Mouse (Mus musculus) cerebellum, adult 2 months (tissue): ENCODE results near the gene Fam20a. TPM values are rescaled to one million over a fixed set of nuclear protein-coding genes. Genes with fewer than 3 reads are reported as not detected.

ENCODE experiments used
- DNase-seq, 2 experiments: peaks; one replicate each; pipeline ENCODE4 v3.0.0; 2021
- H3K27ac ChIP-seq: fragments of 200-500 bp; 2 replicates; pipeline ENCODE4 v1.5.1; 2012; ENCODE audit warnings: low read length, control low read depth, inconsistent platforms; ENCODE audit not compliant: insufficient read depth
- H3K27me3 ChIP-seq: fragments of 200-500 bp; 2 replicates; pipeline ENCODE4 v1.6.1; 2012; ENCODE audit warnings: inconsistent platforms, mild to moderate bottlenecking, low read length, moderate library complexity; ENCODE audit not compliant: control insufficient read depth, insufficient read depth
- H3K4me1 ChIP-seq: fragments of 200-500 bp; 2 replicates; pipeline ENCODE4 v1.6.1; 2011; ENCODE audit warnings: low read length; ENCODE audit not compliant: control insufficient read depth, insufficient read depth
- H3K4me3 ChIP-seq: fragments of 200-500 bp; replicated peaks from 2 replicates; pipeline ENCODE3; 2011; ENCODE audit warnings: mild to moderate bottlenecking, low read depth, low read length, control low read depth; ENCODE audit not compliant: insufficient read depth
- CTCF ChIP-seq: fragments of 200-500 bp; IDR thresholded peaks from 2 replicates; pipeline ENCODE4 v1.5.1; 2011; ENCODE audit warnings: low read depth, mild to moderate bottlenecking, control low read depth, low read length, moderate library complexity, borderline replicate concordance; ENCODE audit not compliant: insufficient read depth
- POLR2A ChIP-seq: fragments of 200-500 bp; IDR thresholded peaks from 2 replicates; pipeline ENCODE4 v1.6.1; 2011; ENCODE audit warnings: low read length, control low read depth, borderline replicate concordance; ENCODE audit not compliant: insufficient read depth
- WGBS: fragments of 180-500 bp; shearing (Covaris S2); methylation state at CpG from one replicate; pipeline ENCODE4 v1.1.7; 2018; 5-methylcytosine and 5-hydroxymethylcytosine counted together
- polyA plus RNA-seq: library from polyadenylated mRNA; depleted of rRNA; stranded (reverse); fragments of >200 nt; gene quantifications from 2 replicates; pipeline ENCODE4 v1.2.3, GENCODE M21; 2012; rRNA removed

Gene Fam20a
- polyA plus RNA-seq, 1 experiment: 22.3 TPM

DNA sequence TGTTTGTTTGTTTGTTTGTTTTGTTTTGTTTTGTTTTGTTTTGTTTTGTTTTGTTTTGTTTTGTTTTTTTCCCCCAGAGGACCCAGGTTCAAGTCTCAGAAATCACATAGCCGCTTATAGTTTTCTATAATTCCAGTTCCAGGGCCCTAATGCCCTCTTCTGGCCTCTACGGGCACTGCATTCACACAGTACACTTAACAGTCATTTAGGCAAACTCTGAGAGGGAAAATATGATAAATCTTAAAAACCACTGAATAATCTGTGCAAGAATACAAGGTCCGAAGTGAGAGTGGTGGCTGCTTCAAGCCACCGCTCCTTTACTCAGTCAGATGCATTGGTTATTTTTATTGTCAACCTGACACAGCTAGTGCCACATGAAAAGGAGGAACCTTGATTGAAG is 94.4 kb downstream of the Fam20a start:
- H3K27me3 ChIP-seq: no peaks in the 10 kb centered on the region
- 97% methylated on average over 4 of the region's 4 CpGs for WGBS
- no peak for DNase-seq
- peaks cover 4% of the 10 kb centered on the region; the same call in 1 of the 2 replicates for H3K4me1 ChIP-seq
- H3K4me3 ChIP-seq: no peak overlapping the region
- TF ChIP-seq CTCF: 0 out of 2 replicates have a peak, but pooled peaks have one; percentile 9
- no peak for TF ChIP-seq POLR2A
- H3K27ac ChIP-seq: no peak overlapping the region

GRCm38 (mm10) chr11:109623238-109623637 is 98.8 kb downstream of the Fam20a start:
- TF ChIP-seq CTCF (no peak), POLR2A (no peak)
- Histone ChIP-seq H3K4me3 (no peak overlapping the region), H3K27ac (no peak overlapping the region), H3K27me3 (no peaks in the 10 kb centered on the region), H3K4me1 (no peaks in the 10 kb centered on the region)
- no peak for DNase-seq
- WGBS: 93% methylated on average over 7 of the region's 7 CpGs

DNA sequence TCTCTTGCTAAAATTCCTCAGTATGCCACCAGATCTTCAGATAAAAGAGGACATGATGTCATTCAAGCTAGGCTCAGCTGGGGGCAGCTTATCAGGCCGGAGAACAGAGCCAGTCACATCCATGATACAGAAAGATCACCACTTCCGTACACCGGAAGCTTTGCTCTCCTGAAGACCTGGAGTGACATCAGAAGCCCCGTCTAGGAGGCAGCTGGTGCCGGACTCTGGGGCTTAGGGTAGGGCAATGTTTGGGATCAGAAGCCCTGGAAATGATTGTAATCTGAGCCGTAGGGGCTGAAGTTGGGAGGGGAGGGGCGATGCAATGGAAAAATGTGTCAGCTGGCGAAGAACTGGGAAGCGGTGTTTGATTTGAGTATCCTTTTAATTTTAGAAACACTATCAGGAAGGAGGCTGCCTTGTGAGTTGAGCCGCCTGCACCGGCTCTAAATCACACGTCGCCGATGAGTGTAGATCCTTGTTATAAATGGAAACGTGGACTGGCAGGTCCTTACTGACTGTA is 99.5 kb downstream of the Fam20a start:
- Histone ChIP-seq H3K27ac (no peak overlapping the region), H3K4me1 (no peaks in the 10 kb centered on the region), H3K4me3 (peak overlapping the region; percentile 12), H3K27me3 (no peaks in the 10 kb centered on the region)
- DNase-seq: no peak
- whole genome bisulfite sequencing: 42% methylated on average over 15 of the region's 15 CpGs
- TF ChIP-seq CTCF: no peak
- TF ChIP-seq POLR2A: no peak

GRCm38 (mm10) chr11:109621183-109621582 is 100.9 kb downstream of the Fam20a start:
- 14% methylated on average over 2 of the region's 2 CpGs for WGBS
- no peak overlapping the region for H3K4me3 ChIP-seq

DNA sequence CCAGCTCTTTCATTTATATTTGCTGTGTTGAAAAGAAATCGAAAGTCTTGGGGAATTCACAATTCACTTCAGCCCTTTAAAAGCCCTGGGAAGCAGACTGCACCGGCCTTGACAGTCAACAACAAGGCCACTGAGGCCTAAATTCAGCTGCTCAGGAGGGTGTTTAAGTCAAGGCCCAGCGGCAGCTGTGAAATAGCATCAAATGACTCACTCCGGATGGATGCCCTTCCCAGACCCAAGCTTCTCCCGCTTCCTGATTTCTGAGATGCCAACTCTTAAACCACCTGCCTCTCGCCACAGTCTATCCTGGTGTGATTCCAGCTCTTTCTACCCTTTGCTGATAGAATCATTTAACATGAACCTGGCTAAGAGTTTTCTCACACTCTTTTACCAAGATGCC is 101.7 kb downstream of the Fam20a start:
- H3K4me1 ChIP-seq: peaks cover 3% of the 10 kb centered on the region; the same call in 1 of the 2 replicates
- no peak overlapping the region for H3K27ac ChIP-seq
- H3K27me3 ChIP-seq: no peaks in the 10 kb centered on the region
- H3K4me3 ChIP-seq: no peak overlapping the region
- no peak for DNase-seq
- TF ChIP-seq CTCF: no peak
- TF ChIP-seq POLR2A: no peak
- WGBS: 89% methylated on average over 6 of the region's 6 CpGs

More at GRCm38 (mm10) chr11:109621183-109621582, 100.9 kb downstream of the Fam20a start:
- H3K27me3 ChIP-seq: no peaks in the 10 kb centered on the region
- TF ChIP-seq CTCF (peak; percentile 52; the same call in 1 of the 2 replicates), POLR2A (no peak)
- H3K27ac ChIP-seq: no peak overlapping the region
- H3K4me1 ChIP-seq: peaks cover 3% of the 10 kb centered on the region; the same call in 1 of the 2 replicates
- DNase-seq: peak; percentile 45 to 58

Other genes starting within 250 kb of the Fam20a start
- gene Arsg, start 248.9 kb downstream of the Fam20a start, polyA plus RNA-seq: 39.5 and 47.1 TPM in 2 replicates
- gene Slc16a6, start 248.7 kb downstream of the Fam20a start, polyA plus RNA-seq: 7.9 and 8.9 TPM in 2 replicates
- gene Wipi1, start 110.3 kb downstream of the Fam20a start, polyA plus RNA-seq: 20.4 and 23.1 TPM in 2 replicates
- 421 and 429 TPM in 2 replicates for gene Prkar1a, start 72.9 kb downstream of the Fam20a start, polyA plus RNA-seq
- gene 1700012B07Rik, start 105.8 kb upstream of the Fam20a start, polyA plus RNA-seq: not detected in 2 replicates